Mouse (Mus musculus) CH12.LX (cell line): ENCODE results near the gene Timm23. TPM values are rescaled to one million over a fixed set of nuclear protein-coding genes. Genes with fewer than 3 reads are reported as not detected.

Experiments used
- DNase-seq: peaks from one replicate; pipeline ENCODE4 v3.0.0-alpha.2; 2013; ENCODE audit errors: extremely low read depth
- H3K27ac ChIP-seq: 2 replicates; pipeline ENCODE4 v1.5.1; 2012; ENCODE audit warnings: low read depth, mild to moderate bottlenecking, control low read depth, moderate library complexity; ENCODE audit not compliant: insufficient read depth
- H3K27me3 ChIP-seq: replicated peaks from 2 replicates; pipeline ENCODE3; 2012; ENCODE audit warnings: inconsistent platforms
- H3K36me3 ChIP-seq, 2 experiments: replicated peaks in 1 of 2; 2 replicates each; pipeline versions ENCODE3 to v1.6.1; 2012; ENCODE audit warnings: inconsistent platforms in 1 of 2, low read length in 1 of 2, mild to moderate bottlenecking in 1 of 2, mixed read lengths in 1 of 2, moderate library complexity in 1 of 2; ENCODE audit not compliant: control insufficient read depth in 1 of 2, insufficient read depth in 1 of 2
- H3K4me1 ChIP-seq, 2 experiments: 2 replicates each; pipeline ENCODE4 v1.6.1; 2012; ENCODE audit warnings: inconsistent platforms in 1 of 2, moderate library complexity in 1 of 2; ENCODE audit not compliant: insufficient read depth in 2 of 2, control insufficient read depth in 1 of 2
- H3K4me2 ChIP-seq: 2 replicates; pipeline ENCODE4 v1.6.1; 2012; ENCODE audit warnings: low read depth, mild to moderate bottlenecking, control low read depth; ENCODE audit not compliant: poor library complexity, insufficient read depth, severe bottlenecking
- H3K4me3 ChIP-seq, 3 experiments: fragments of 150-350 bp in 1 of 3; sonication (generic) in 1 of 3; replicated peaks in 1 of 3; 2 replicates each; pipeline versions ENCODE3 to v1.5.1; 2011 to 2012; ENCODE audit warnings: low read depth in 2 of 3, low read length in 2 of 3, mild to moderate bottlenecking in 2 of 3, moderate library complexity in 2 of 3, control low read depth in 1 of 3, improper control_type of control experiment in 1 of 3, inconsistent platforms in 1 of 3, mixed read lengths in 1 of 3; ENCODE audit not compliant: poor library complexity in 1 of 3
- H3K79me2 ChIP-seq: replicated peaks from 2 replicates; pipeline ENCODE4 v1.6.1; 2012; ENCODE audit warnings: mild to moderate bottlenecking, moderate library complexity; ENCODE audit not compliant: control insufficient read depth, poor library complexity, insufficient read depth, severe bottlenecking; ENCODE audit errors: extremely low read depth
- H3K9ac ChIP-seq: 2 replicates; pipeline ENCODE4 v1.6.1; 2012; ENCODE audit warnings: low read depth, mild to moderate bottlenecking, control low read depth, moderate library complexity; ENCODE audit not compliant: insufficient read depth
- H3K9me3 ChIP-seq: replicated peaks from 2 replicates; pipeline ENCODE3; 2012; ENCODE audit warnings: low read length, inconsistent platforms, mixed read lengths
- CHD1 ChIP-seq: IDR thresholded peaks from 2 replicates; pipeline ENCODE4 v1.6.1; 2012; ENCODE audit warnings: low read depth, low read length, improper control_type of control experiment, inconsistent platforms
- CHD2 ChIP-seq: IDR thresholded peaks from 2 replicates; pipeline ENCODE4 v1.6.1; 2011; ENCODE audit warnings: low read length, improper control_type of control experiment
- E2F4 ChIP-seq: IDR thresholded peaks from 2 replicates; pipeline ENCODE4 v1.6.1; 2011; ENCODE audit warnings: low read depth, low read length, improper control_type of control experiment; ENCODE audit not compliant: insufficient replicate concordance
- ELF1 ChIP-seq: IDR thresholded peaks from 2 replicates; pipeline ENCODE4 v1.6.1; 2014; ENCODE audit warnings: low read depth, mild to moderate bottlenecking, inconsistent platforms, low read length, improper control_type of control experiment
- EP300 ChIP-seq: IDR thresholded peaks from 2 replicates; pipeline ENCODE4 v1.6.1; 2011; ENCODE audit warnings: low read length, improper control_type of control experiment
- ETS1 ChIP-seq: conservative IDR thresholded peaks from 2 replicates; pipeline ENCODE4 v1.6.1; 2012; ENCODE audit warnings: low read depth, mild to moderate bottlenecking, inconsistent platforms, low read length, improper control_type of control experiment, moderate library complexity
- JUN ChIP-seq: IDR thresholded peaks from 2 replicates; pipeline ENCODE4 v1.6.1; 2011; ENCODE audit warnings: low read depth, mild to moderate bottlenecking, low read length, improper control_type of control experiment, moderate library complexity; ENCODE audit not compliant: insufficient read depth
- JUND ChIP-seq: conservative IDR thresholded peaks from 2 replicates; pipeline ENCODE4 v1.6.1; 2011; ENCODE audit warnings: low read depth, low read length, improper control_type of control experiment
- MAZ ChIP-seq: IDR thresholded peaks from 2 replicates; pipeline ENCODE4 v1.6.1; 2012; ENCODE audit warnings: low read depth, mild to moderate bottlenecking, inconsistent platforms, low read length, improper control_type of control experiment, moderate library complexity
- MEF2A ChIP-seq: IDR thresholded peaks from 2 replicates; pipeline ENCODE4 v1.6.1; 2014; ENCODE audit warnings: low read depth, mild to moderate bottlenecking, inconsistent platforms, low read length, improper control_type of control experiment, borderline replicate concordance
- MYC ChIP-seq: IDR thresholded peaks from 2 replicates; pipeline ENCODE4 v1.6.1; 2011; ENCODE audit warnings: low read depth, mild to moderate bottlenecking, improper control_type of control experiment, low read length
- NRF1 ChIP-seq: IDR thresholded peaks from 2 replicates; pipeline ENCODE4 v1.6.1; 2014; ENCODE audit warnings: low read depth, mild to moderate bottlenecking, inconsistent platforms, low read length, improper control_type of control experiment, moderate library complexity
- PAX5 ChIP-seq: IDR thresholded peaks from 2 replicates; pipeline ENCODE4 v1.6.1; 2012; ENCODE audit warnings: low read length, inconsistent platforms, mixed read lengths
- POLR2A ChIP-seq: IDR thresholded peaks from 2 replicates; pipeline ENCODE4 v1.6.1; 2011; ENCODE audit warnings: low read depth, mild to moderate bottlenecking, improper control_type of control experiment, low read length
- POLR2AphosphoS2 ChIP-seq: IDR thresholded peaks from 2 replicates; pipeline ENCODE4 v1.6.1; 2011; ENCODE audit warnings: low read depth, low read length, improper control_type of control experiment
- SMC3 ChIP-seq: IDR thresholded peaks from 2 replicates; pipeline ENCODE4 v1.6.1; 2011; ENCODE audit warnings: low read depth, low read length, improper control_type of control experiment
- TBP ChIP-seq: conservative IDR thresholded peaks from 2 replicates; pipeline ENCODE4 v1.6.1; 2011; ENCODE audit warnings: low read depth, low read length, improper control_type of control experiment
- TCF12 ChIP-seq: IDR thresholded peaks from 2 replicates; pipeline ENCODE4 v1.6.1; 2014; ENCODE audit warnings: low read depth, mild to moderate bottlenecking, inconsistent platforms, low read length, improper control_type of control experiment
- UBTF ChIP-seq: IDR thresholded peaks from 2 replicates; pipeline ENCODE4 v1.6.1; 2012; ENCODE audit warnings: low read depth, mild to moderate bottlenecking, inconsistent platforms, low read length, improper control_type of control experiment, moderate library complexity
- USF2 ChIP-seq: conservative IDR thresholded peaks from 2 replicates; pipeline ENCODE4 v1.6.1; 2011; ENCODE audit warnings: low read depth, low read length, improper control_type of control experiment
- ZC3H11A ChIP-seq: IDR thresholded peaks from 2 replicates; pipeline ENCODE4 v1.6.1; 2012; ENCODE audit warnings: low read depth, mild to moderate bottlenecking, inconsistent platforms, low read length, improper control_type of control experiment
- dilution Hi-C: fragments of 300-500 bp; cut with MboI; formaldehyde crosslinking; loops from 2 replicates; pipeline ENCODE4 v1.14.3; 2020; ENCODE audit warnings: low sequenced_read_pairs; ENCODE audit not compliant: extremely low pct_unique_long_range_greater_than_20kb, extremely low pct_ligation_motif_present
- in situ Hi-C: fragments of 300-500 bp; cut with MboI; formaldehyde crosslinking; loops from 3 replicates; pipeline ENCODE4 v1.14.3; 2019; ENCODE audit warnings: low sequenced_read_pairs, low pct_ligation_motif_present, low pct_unique_long_range_greater_than_20kb, mixed read lengths
- polyA plus RNA-seq: library from polyadenylated mRNA; unstranded; fragments of >175 nt; gene quantifications from 2 replicates; pipeline ENCODE4 v1.2.1, GENCODE M21; 2012; ENCODE audit warnings: low read depth; ENCODE audit not compliant: insufficient read length
- total RNA-seq, 2 experiments: library from RNA; depleted of rRNA; stranded (reverse); fragments of 300-350 nt in 1 of 2; fragments of >200 nt in 1 of 2; gene quantifications; 2 replicates each; pipeline ENCODE4 v1.2.3; 2012 to 2014

Gene Timm23
- total and polyA plus RNA-seq, 3 experiments, result 285 to 558 (median 495) TPM

- no peak for TF ChIP-seq CHD1
- no peak for TF ChIP-seq SMC3
- TF ChIP-seq MYC, result no peak
- TF ChIP-seq ZC3H11A, result no peak
- TF ChIP-seq ELF1, result no peak
- no peak for TF ChIP-seq MAZ
- TF ChIP-seq TBP, result no peak
- no peak for TF ChIP-seq TCF12
- no peak for TF ChIP-seq POLR2AphosphoS2
- no peak for TF ChIP-seq PAX5
- in situ Hi-C loops (no loop called here), dilution Hi-C loops (no loop called here)
- H3K4me1 ChIP-seq, result no peaks in the 10 kb centered on the region
- H3K4me2 ChIP-seq, result no peak overlapping the region
- H3K27ac ChIP-seq, result no peak overlapping the region
- DNase-seq, result no peak
- H3K27me3 ChIP-seq, result no peaks in the 10 kb centered on the region
- H3K4me3 ChIP-seq, result no peak overlapping the region
- H3K9ac ChIP-seq, result no peak overlapping the region
- no peaks in the 10 kb centered on the region for H3K9me3 ChIP-seq
- H3K36me3 ChIP-seq, result peaks cover 25 to 55% of the 10 kb centered on the region in 2 experiments
- H3K79me2 ChIP-seq, result no peaks in the 10 kb centered on the region
Measured at GRCm38 (mm10) chr14:32249616-32250015, 47.9 kb upstream of the Timm23 start.

GRCm38 (mm10) chr14:32246019-32246418 is 44.3 kb upstream of the Timm23 start:
- no peaks in the 10 kb centered on the region for H3K27me3 ChIP-seq
- H3K4me1 ChIP-seq, result no peaks in the 10 kb centered on the region
- no peak overlapping the region for H3K27ac ChIP-seq
- TF ChIP-seq JUN (no peak), POLR2A (no peak), USF2 (no peak), E2F4 (no peak), UBTF (no peak), MYC (no peak), CHD2 (no peak), EP300 (no peak), MEF2A (no peak), ETS1 (no peak), JUND (no peak), NRF1 (no peak), TBP (no peak)
- DNase-seq, result no peak
- H3K4me2 ChIP-seq, result no peak overlapping the region
- H3K36me3 ChIP-seq, result peaks cover 23 to 57% of the 10 kb centered on the region in 2 experiments
- in situ Hi-C loops, result no loop called here
- dilution Hi-C loops, result no loop called here
- no peak overlapping the region for H3K4me3 ChIP-seq
- no peak overlapping the region for H3K9ac ChIP-seq
- H3K9me3 ChIP-seq, result no peaks in the 10 kb centered on the region
- H3K79me2 ChIP-seq, result no peaks in the 10 kb centered on the region
